Mouse (Mus musculus) mesoderm, embryonic 11.5 days (tissue): Measurements from ENCODE around the gene Zfp207.
A peak's percentile ranks its signal among the peaks of the same experiment; 100 is the strongest.
"Not testable (repeated sequence)": the region's sequence is repeated elsewhere in the genome, so short reads cannot be mapped to it uniquely, and the experiment has no call there.

Source experiments
- DNase-seq: peaks from one replicate; pipeline ENCODE4 v3.0.0-alpha.2; 2012; ENCODE audit warnings: low read depth, low spot score

Gene Zfp207

DNA sequence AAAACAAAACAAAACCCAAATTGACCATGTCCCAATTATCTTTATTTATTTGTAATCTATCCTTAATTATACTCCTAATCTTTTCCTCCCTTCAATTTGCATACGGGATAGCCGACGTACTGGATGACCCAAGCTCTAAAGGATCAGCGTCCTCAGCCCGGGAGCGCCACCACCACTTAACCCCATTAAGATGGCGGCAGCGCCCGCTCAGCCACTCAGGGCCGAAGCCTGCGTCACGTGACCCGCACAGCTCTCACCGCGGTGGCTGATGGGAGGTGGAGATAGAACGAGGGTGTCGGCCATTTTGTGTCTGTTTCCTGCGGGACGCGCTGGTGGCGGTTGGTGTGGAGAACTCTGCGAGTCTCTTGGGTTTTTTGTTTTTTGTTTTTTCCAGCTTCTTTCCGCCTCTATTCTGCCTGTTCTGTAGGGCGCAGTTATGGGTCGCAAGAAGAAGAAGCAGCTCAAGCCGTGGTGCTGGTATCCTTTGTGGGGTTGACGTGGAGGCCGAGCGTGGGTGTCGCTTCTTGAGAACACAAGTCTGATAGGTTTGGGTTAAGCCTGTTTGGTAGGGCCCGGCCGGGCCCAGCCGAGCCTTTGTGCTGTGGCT is at the start of gene Zfp207:
Gene Zfp207 (plus strand): TSS at position 261 of the 607 bp plus-strand sequence.
- DNase-seq, result peak; percentile 98

DNA sequence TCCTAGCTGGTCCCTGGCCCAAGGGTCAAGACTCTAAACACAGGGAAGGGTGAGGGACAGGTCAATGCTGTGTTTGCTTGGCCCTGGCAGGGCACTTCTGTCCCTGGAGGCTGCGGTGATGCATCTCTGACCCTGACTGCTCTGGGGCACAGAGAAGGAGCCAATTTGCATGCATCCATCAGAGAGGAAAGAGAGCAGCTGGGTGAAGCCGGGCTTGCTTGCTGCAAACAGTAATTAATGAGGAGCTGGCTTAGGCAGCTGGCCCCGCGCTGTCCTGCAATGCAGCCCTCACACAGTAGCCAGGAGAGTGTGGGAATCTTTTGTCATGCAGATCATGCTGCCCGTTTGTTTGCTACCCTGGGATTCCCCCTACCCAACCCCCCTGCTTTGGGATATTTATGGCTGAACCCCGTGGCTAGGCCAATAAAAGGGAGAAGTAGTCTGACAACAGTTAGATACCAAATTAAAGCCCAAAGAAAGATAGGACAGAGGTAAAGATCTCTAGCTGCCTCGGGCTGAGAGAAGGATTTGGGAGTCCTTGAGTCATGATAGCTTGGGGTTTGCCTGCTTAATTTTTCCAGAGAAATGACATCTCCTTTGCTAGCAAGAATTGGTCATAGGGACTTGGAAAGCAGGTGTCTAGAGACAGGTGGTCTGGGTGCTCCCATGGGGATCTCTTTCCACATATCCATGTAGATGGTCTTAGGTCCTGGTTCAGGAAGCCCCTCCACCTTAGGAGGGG is 47.3 kb upstream of the Zfp207 start:
- DNase-seq, result peak; percentile 86

DNA sequence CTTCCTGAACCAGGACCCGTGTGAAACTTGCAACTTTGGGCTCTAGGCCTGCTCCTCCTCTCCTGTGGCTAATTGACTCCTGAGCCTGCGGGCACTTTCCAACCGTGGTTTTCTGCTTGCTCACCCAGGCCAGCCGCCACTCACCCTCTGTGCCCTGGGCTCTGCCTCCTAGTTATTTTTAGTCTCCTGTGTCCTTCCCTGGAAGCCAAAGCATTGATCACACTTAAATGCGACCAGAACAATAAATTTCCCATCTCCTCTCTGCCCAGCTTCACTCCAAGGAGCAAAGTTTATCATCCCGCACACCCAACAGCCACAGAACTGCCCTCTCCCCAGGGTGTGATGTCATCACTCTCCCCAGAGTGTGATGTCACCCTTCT is 46.7 kb upstream of the Zfp207 start:
- DNase-seq, result peak; percentile 14

DNA sequence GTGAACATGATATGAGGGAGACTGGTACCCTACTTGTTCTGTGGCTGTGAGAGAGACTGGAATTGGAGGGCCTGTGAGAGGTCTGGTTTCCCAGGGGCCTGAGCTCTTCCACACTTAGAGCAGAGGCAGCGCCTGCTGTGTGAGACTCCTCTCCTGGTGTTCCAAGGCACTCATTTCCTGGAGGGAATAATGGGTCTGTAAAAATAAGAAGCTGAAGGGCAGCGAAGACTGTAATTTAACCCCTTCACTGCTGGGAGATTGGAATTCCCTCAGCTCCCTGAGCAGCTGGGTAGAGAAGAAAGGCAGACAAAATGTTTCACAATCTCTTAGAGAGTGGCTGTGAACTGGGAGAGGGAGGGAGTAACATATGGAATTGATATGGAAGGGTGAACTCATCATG is 40.6 kb upstream of the Zfp207 start:
- DNase-seq, result peak; percentile 41

DNA sequence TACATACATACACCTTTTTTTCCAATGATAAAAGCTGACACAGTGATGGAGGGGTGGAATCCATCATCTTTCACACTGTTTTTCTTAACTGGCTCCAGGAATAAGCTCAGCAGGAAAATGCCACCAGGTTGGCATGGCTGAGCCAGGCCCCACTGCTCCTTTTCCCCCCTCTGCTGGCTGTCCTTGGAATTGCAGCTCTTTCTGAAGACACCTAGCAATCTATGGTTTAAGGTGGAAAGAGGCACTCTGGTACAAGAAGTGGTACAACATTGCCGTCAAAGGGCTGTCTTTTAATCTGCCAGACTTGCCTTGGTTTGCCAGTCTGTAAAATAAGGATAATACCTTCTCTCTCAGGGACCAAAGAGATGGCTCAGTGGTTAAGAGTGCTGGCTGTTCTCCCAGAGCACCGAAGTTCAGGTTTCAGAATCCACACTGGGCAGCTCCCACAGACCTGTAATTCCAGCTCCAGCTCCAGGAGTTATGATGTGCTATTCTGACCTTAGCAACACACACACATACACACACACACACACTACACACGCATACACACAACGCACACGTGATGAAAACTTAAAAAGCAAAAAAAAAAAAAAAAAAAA is 31.1 kb upstream of the Zfp207 start:
- peak; percentile 85 for DNase-seq

DNA sequence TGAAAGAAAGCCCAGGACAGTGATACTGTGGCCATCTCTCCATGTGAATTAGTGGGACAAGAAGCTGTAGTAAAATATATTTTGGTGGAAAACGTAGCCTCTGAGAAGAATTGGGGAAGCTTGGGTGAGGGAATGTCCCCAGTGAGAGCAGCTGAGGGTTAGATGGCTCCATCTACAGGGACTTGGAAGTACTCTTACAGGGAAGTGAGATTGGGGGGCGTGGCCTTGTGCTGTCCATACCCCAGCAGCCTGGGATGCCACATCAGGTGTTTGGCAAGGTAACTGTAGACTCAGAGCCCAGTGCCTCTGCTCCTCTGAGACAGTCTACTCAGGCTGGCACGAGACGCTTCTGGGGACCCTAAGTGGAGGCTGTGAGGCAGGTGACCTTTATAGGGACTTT is 28.2 kb upstream of the Zfp207 start:
- DNase-seq, result no peak

DNA sequence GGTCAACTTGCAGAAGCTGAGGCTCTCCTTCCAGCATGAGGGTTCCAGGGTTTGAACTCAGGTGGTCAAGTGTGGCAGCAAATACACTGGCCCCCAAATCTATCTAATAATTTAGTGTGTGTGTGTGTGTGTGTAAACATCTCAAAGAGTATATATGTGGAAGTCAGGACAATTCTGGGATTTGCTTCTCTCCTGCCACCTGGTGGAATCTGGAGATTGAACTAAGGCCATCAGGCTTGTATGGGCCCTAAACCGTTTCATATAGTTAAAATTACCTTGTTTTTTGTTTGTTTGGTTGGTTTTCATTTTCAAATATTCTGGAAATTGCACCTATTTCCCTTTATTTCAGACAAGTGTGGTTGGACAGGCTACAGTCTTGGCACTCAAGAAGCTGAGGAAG is 14.1 kb upstream of the Zfp207 start:
- no peak for DNase-seq

DNA sequence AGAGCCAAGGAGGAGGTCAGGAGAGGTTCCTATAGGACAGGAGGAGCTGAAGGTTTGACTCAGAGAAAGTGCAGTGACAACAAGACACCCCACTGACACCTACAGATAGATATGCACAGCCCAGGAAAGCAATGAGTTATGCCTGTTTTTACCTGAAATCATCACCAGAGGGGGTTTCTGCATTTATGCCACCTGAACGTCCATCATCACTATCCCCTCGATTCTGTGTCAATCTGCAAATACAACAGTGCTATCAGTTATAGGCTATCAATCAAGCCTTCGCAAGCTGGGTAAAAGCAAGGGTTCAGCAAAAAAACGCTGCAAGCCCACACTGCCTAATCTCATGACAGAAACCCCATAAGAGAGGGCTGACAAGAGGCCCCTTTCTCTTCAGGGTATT is 6.4 kb upstream of the Zfp207 start:
- DNase-seq, result no peak

DNA sequence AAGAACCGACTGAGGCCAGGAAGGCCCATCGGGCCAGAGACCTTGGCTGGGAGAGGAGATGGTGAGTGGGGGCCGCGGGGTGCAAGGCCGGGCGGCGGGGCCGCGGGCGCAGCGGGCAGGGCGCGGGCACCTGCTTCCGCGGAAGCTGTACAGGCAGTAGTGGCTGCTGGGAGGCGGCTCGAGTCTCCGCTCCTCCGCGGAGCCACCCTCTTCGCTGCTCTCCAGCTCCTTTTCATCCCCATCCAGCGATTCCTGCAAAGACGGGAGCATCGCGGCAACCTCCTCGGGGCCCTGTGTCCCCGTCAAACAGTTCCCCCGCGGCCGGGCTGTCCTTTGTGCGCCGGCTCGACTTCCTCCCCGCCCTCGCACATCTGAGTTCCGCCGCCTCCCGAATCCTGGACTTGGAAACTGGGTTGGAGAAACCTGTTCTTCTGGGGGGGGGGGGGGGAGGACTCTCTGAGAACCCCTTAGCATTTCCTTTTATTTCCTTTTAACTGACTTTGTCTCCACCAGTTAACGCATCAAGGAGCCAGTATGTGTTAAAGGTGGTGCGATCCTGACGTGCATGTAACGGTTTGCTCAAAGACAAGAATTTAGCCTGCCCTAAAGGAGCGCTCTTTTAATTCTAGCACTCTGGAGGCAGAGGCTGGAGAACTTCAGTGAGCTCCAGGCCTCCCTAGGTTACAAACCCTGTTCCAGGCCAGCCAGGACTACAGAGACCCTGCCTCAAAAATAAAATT is 5.2 kb upstream of the Zfp207 start, which contains the start of gene 5730455P16Rik:
Gene 5730455P16Rik (minus strand): TSS at position 323 of the 740 bp plus-strand sequence.
- DNase-seq, result peak; percentile 85

DNA sequence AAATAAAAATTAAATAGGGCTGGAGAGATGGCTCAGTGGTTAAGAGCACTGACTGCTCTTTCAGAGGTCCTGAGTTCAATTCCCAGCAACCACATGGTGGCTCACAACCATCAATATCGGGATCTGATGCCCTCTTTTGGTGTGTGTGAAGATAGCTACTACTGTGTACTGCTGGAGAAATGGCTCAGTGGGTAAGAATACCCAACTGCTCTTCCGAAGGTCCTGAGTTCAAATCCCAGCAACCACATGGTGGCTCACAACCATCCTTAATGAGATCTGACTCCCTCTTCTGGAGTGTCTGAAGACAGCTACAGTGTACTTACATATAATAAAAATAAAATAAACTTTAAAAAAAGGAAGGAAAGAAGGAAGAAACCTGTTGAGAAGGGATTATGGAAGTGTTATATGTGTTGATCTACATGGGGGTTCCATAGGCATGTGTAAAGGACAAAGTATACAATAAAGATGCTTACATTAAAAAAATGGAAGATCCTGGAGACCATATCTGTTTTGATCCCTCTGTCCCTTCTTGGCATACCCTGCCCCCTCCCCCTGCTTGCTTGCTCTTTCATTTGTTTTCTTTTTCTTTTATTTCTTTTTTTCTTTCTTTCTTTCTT is 4.5 kb upstream of the Zfp207 start:
- not testable (repeated sequence) for DNase-seq

DNA sequence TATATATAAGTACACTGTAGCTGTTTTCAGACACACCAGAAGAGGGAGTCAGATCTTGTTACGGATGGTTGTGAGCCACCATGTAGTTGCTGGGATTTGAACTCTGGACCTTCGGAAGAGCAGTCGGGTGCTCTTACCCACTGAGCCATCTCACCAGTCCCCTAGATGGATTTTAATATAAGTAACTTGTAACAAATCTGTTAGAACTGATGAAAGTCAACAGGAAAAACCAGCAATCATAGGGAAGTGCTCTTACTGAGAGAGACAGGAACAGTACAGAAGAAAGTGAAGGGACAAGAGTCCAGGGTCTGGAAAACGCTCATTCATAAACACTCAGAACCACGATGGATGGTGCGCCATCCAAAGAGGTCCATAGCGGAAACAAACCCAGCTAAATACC is 3.9 kb upstream of the Zfp207 start:
- not testable (repeated sequence) for DNase-seq

DNA sequence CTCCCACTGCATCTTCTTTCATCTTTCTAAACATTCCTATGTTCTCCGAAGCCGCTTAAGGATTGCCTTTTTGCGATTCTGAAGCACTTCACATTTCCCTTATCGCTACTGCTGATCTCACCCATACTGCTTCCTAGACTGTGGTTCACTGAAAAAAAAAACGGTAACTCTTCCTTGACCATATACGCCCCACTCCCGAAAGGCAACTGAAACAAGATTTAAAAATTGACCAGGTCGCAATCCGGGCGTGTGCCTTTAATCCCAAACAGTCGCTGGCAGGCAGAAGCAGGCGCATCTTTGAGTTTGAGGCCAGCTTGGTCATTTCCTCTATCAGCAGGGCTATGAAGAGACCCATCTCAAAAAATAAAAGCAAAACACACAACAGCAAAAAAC is 457 bp upstream of the Zfp207 start:
- no peak for DNase-seq

DNA sequence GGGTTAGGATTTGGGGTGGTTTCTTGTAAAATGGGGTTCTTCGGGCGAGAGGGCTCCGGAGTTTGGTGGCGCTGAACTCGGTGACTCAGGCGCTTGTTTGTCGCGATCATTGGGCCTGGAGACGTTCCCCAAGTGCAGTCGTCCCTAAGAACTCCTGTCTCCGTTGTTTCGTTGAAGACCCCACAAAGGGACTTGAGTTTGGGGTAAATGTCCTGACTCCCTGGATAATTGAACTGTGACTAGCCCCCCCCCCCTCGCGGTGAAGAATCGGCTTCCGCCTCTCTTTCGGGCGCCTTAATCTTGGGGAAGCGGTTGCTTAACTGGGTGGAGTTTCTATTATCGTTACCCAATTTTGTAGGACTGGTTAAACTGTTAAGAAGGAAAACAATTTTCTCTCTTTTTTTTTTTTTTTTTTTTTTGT is 557 bp downstream of the Zfp207 start:
- DNase-seq, result no peak

DNA sequence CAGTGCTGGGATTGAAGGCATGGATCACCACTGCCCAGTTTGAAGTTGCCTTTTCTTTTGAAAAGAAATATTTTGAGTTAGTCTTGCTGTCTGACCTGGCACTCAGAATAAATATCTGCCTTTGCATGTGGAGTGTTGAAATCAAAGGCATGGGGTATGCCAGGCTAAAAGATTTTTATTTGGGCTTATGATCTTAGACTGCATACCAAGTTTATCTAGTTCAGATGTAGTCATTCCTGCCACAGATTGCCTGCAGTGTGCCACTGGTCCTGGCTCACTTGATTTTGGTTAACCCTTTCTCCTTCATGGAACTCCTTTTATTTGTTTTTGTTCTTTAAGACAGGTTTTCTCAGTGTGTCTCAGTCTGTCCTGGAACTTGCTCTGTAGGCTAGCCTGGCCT is 1.4 kb downstream of the Zfp207 start:
- DNase-seq, result no peak

DNA sequence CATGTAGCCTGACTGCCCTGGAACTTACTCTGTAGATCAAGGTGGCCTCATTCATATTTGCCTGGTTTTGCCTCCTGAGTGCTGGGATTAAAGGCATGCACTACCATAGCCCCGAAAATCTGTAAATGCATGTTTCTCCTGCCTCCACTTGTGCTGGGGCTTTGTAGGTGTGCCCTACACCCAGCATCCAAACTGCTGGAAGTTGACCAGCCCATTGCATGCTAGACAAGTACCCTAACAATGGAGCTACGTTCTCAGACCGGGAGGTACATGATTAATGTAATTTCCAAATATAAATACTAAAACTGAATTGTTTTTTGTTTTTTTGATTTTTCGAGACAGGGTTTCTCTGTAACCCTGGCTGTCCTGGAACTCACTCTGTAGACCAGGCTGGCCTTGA is 2.0 kb downstream of the Zfp207 start:
- no peak for DNase-seq

DNA sequence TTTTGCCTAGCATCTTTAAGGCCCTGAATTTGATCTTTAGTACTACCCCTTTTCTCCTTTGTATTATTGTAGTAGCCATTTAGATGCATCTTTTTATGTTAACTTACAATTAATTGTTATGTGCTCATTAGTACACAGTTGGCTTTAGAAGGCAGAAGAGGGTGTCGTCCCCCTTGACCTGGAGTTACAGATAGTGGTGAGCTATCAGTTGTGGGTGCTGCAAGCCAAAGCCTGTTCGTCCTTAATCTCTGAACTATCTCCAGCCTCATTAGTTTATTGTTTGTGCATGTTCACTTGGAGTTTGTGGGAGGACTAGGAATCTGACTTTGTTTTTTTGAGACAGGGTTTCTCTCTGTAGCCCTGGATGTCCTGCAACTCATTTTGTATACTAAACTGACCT is 3.7 kb downstream of the Zfp207 start:
- no peak for DNase-seq

DNA sequence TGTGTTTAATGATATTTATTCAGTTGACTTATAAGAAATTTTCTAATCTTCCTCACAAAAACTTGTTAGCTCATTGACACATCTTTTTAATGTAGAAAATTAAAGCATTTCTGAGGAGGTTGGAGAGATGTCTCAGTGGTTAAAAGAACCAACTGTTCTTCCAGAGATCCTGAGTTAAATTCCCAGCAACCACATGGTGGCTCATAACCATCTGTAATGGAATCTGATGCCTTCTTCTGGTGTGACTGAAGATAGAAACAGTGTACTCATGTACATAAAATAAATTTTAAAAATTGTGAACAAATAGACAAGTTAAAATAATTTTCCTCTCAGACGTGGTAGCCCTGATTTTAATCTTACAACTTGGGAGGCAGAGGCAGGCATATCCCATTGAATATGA is 6.8 kb downstream of the Zfp207 start:
- no peak for DNase-seq

DNA sequence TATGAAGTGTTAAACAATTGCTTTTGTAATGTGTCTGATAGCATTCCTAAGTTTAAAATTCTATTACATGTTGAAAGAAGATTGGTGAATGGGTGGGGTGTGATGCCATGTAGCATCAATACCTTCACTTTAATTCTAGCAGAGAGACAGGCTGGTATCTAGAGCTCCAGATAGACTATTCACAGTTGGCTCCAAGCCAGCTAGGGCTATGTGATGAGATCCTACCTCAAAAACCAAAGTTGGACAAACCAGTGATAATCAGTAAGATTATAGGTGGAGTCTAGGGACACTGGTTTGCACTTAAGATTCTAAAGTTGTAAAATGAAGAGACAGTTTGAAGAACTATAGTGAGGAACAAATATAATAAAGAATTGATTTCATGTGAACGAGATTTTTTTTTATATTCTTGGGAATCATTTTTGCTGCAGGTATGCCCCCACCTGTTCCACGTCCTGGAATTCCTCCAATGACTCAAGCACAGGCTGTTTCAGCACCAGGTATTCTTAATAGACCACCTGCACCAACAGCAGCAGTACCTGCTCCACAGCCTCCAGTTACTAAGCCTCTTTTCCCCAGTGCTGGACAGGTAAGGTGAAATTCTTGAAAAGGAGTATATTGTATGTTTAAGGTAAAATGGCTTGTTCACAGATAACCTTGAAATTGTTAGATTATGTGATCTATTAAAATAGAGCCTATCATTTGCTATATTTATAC is 8.5 kb downstream of the Zfp207 start:
- DNase-seq, result no peak

DNA sequence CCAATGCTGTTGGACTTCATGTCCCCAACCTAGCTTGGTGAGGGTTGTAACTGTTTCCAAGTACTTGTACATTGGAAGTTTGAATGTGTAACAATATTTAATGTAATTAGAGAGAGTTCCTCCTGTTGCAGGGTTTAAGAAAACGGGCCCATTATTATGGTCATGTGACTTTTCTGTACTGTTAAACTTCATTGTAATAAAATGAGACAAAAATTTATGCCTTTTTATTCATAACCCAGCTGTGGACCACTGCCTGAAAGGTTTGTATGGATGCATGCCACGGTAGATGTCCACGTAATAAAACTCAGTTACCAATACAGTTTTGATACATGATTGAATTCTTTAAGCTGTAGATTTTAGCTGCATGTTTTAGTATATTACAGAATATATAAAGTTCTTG is 12.9 kb downstream of the Zfp207 start:
- no peak for DNase-seq

DNA sequence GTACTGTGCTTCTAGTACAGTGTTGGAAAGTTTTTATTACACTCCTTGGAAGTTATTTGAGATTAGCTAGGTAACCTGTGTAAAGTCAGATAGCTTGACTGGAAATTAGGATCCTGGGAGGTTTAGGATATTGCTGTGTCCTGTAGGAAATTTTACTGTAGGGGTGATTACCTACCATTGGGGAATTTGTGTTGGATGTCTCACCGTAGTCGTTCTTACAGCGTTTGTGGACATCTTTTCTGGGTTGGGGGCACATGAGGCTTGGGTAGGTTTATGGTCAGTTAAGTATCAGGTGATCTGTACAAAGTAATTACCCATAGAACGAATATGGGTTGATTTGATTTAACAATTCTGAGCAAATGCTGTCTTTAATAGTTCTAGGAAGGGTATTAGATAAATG is 13.5 kb downstream of the Zfp207 start:
- no peak for DNase-seq

DNA sequence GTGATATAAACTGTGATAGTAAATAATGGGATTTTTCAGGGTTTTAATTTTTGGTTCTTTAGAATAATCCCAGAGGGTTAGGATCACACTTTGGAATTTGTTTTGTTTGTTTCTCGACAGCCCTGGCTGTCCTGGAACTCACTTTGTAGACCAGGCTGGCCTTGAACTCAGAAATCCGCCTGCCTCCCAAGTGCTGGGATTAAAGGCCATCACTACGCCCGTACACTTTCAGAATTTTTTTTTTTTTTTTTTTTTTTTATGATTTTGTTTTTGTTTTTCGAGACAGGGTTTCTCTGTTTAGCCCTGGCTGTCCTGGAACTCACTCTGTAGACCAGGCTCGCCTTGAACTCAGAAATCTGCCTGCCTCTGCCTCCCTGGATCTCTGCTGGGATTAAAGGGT is 24.8 kb downstream of the Zfp207 start:
- not testable (repeated sequence) for DNase-seq
